Mouse (Mus musculus): ENCODE results near the gene Adat3. TPM values are rescaled to one million over a fixed set of nuclear protein-coding genes. Genes with fewer than 3 reads are reported as not detected.

The Adat3 gene
- total and polyA plus RNA-seq, 2 experiments, result 0.28 to 5.5 TPM

GRCm38 (mm10) chr10:80561116-80561944, 41.4 kb upstream of the Adat3 start, which contains the start of gene Rexo1:
Gene Rexo1 (minus strand): TSS chr10:80561560.
- Histone ChIP-seq H3K27ac (replicated peaks; ENCODE audit: insufficient read depth, low read depth, low read length) (peak within 1 kb of the TSS; percentile 91), H3K4me1 (ENCODE audit: control insufficient read depth, insufficient read depth, low read length) (peaks cover 28% of the 10 kb centered on the region), H3K4me3 (ENCODE audit: insufficient read depth, low read depth, low read length) (peak within 1 kb of the TSS; percentile 93), H3K9ac (ENCODE audit: low read depth, low read length) (peak within 1 kb of the TSS; percentile 94), H3K27me3 (ENCODE audit: control insufficient read depth, insufficient read depth, low read length) (no peaks in the 10 kb centered on the region), H3K36me3 (ENCODE audit: control insufficient read depth, insufficient read depth, low read length) (no peaks in the 10 kb centered on the region), H3K79me2 (ENCODE audit: control insufficient read depth, insufficient read depth, low read length) (peaks cover 44% of the 10 kb centered on the region)
- WGBS, result under 1% methylated on average over 72 of the region's 72 CpGs
- peak; percentile 86 for TF ChIP-seq CTCF (IDR thresholded peaks at IDR 0.05; ENCODE audit: low read depth, low read length)
- 0 out of 2 replicates have a peak, but pooled peaks have one; percentile 20 for TF ChIP-seq POLR2A (IDR thresholded peaks at IDR 0.05; ENCODE audit: extremely low read depth, insufficient read depth, low read length)
- DNase-seq (ENCODE audit: extremely low read depth, low read depth, low spot score), result peak; percentile 86

GRCm38 (mm10) chr10:80566375-80567092, 36.1 kb upstream of the Adat3 start:
- H3K4me1 ChIP-seq (ENCODE audit: control insufficient read depth, insufficient read depth, low read length), result peaks cover 2% of the 10 kb centered on the region
- H3K79me2 ChIP-seq (ENCODE audit: control insufficient read depth, insufficient read depth, low read length), result peaks cover 2% of the 10 kb centered on the region; the same call in 1 of the 2 replicates
- no peak overlapping the region for H3K27ac ChIP-seq (replicated peaks; ENCODE audit: insufficient read depth, low read depth, low read length)
- no peak overlapping the region for H3K4me3 ChIP-seq (ENCODE audit: insufficient read depth, low read depth, low read length)
- 35% methylated on average over 17 of the region's 17 CpGs for WGBS
- H3K36me3 ChIP-seq (ENCODE audit: control insufficient read depth, insufficient read depth, low read length), result no peaks in the 10 kb centered on the region
- DNase-seq (ENCODE audit: extremely low read depth, low read depth, low spot score), result peak; percentile 41
- peak; percentile 98 for TF ChIP-seq CTCF (IDR thresholded peaks at IDR 0.05; ENCODE audit: low read depth, low read length)
- TF ChIP-seq POLR2A (IDR thresholded peaks at IDR 0.05; ENCODE audit: extremely low read depth, insufficient read depth, low read length), result no peak
- H3K27me3 ChIP-seq (ENCODE audit: control insufficient read depth, insufficient read depth, low read length), result no peaks in the 10 kb centered on the region
- no peak overlapping the region for H3K9ac ChIP-seq (ENCODE audit: low read depth, low read length)

DNA sequence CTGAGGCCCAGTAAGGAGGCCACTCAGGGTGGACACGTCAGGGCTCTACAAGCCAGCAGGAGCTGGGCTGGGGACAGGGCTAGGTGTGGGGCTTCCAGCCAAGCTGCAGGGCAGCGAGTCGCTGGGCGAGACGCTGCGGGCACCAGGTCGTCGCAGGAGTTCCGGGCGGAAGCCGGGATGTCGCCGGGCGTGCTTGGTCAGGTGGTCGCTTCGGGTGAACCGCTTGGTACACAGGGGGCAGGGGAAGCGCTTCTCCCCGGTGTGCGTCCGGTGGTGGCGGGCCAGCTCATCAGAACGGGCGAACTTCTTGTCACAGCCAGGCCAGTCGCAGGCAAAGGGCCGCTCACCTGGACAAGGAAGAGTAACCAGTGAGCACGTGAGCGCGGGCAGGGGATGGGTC, 33.8 kb upstream of the Adat3 start:
- H3K27me3 ChIP-seq (ENCODE audit: control insufficient read depth, insufficient read depth, low read length), result no peaks in the 10 kb centered on the region
- WGBS, result 95% methylated on average over 29 of the region's 29 CpGs
- H3K9ac ChIP-seq (ENCODE audit: low read depth, low read length), result no peak overlapping the region
- DNase-seq (ENCODE audit: extremely low read depth, low read depth, low spot score), result no peak
- no peak overlapping the region for H3K27ac ChIP-seq (replicated peaks; ENCODE audit: insufficient read depth, low read depth, low read length)
- TF ChIP-seq POLR2A (IDR thresholded peaks at IDR 0.05; ENCODE audit: extremely low read depth, insufficient read depth, low read length) (no peak), CTCF (IDR thresholded peaks at IDR 0.05; ENCODE audit: low read depth, low read length) (no peak)
- no peaks in the 10 kb centered on the region; the same call in 1 of the 2 replicates for H3K4me1 ChIP-seq (ENCODE audit: control insufficient read depth, insufficient read depth, low read length)
- peaks cover 6% of the 10 kb centered on the region; the same call in 1 of the 2 replicates for H3K79me2 ChIP-seq (ENCODE audit: control insufficient read depth, insufficient read depth, low read length)
- H3K4me3 ChIP-seq (ENCODE audit: insufficient read depth, low read depth, low read length), result no peak overlapping the region
- no peaks in the 10 kb centered on the region for H3K36me3 ChIP-seq (ENCODE audit: control insufficient read depth, insufficient read depth, low read length)

DNA sequence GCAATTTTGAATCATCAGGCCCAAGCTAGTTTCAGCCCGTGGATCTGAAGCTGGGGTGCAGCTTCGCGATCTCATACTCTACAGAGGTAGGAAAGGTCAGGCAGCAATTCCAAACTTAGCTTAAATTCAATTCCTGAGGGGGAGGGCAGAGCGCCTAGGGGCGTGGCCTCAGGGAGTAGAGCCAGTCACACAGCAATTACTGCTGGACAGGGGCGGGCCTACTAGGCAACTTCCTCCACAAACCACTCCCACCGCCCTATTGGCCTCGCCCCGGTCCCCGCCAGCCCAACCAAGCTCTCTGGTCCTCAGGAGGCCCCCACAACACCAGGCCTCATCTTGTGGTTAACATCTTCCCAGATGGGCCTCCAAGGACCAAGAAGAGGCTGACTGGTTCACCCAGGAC, 33.0 kb upstream of the Adat3 start:
- Histone ChIP-seq H3K4me3 (ENCODE audit: insufficient read depth, low read depth, low read length) (peak overlapping the region; percentile 36), H3K4me1 (ENCODE audit: control insufficient read depth, insufficient read depth, low read length) (no peaks in the 10 kb centered on the region; the same call in 1 of the 2 replicates), H3K9ac (ENCODE audit: low read depth, low read length) (peak overlapping the region; percentile 55), H3K27me3 (ENCODE audit: control insufficient read depth, insufficient read depth, low read length) (no peaks in the 10 kb centered on the region), H3K79me2 (ENCODE audit: control insufficient read depth, insufficient read depth, low read length) (peaks cover 6% of the 10 kb centered on the region; the same call in 1 of the 2 replicates), H3K27ac (replicated peaks; ENCODE audit: insufficient read depth, low read depth, low read length) (peak overlapping the region; percentile 51), H3K36me3 (ENCODE audit: control insufficient read depth, insufficient read depth, low read length) (no peaks in the 10 kb centered on the region)
- 13% methylated on average over 10 of the region's 10 CpGs for WGBS
- TF ChIP-seq POLR2A (IDR thresholded peaks at IDR 0.05; ENCODE audit: extremely low read depth, insufficient read depth, low read length) (no peak), CTCF (IDR thresholded peaks at IDR 0.05; ENCODE audit: low read depth, low read length) (no peak)
- peak; percentile 85 for DNase-seq (ENCODE audit: extremely low read depth, low read depth, low spot score)

GRCm38 (mm10) chr10:80570419-80570818, 32.3 kb upstream of the Adat3 start:
- H3K27ac ChIP-seq (replicated peaks; ENCODE audit: insufficient read depth, low read depth, low read length), result peak overlapping the region; percentile 51; the same call in 1 of the 2 replicates
- no peak for TF ChIP-seq POLR2A (IDR thresholded peaks at IDR 0.05; ENCODE audit: extremely low read depth, insufficient read depth, low read length)
- no peak for TF ChIP-seq CTCF (IDR thresholded peaks at IDR 0.05; ENCODE audit: low read depth, low read length)
- H3K27me3 ChIP-seq (ENCODE audit: control insufficient read depth, insufficient read depth, low read length), result no peaks in the 10 kb centered on the region
- no peaks in the 10 kb centered on the region for H3K36me3 ChIP-seq (ENCODE audit: control insufficient read depth, insufficient read depth, low read length)
- no peak overlapping the region for H3K9ac ChIP-seq (ENCODE audit: low read depth, low read length)
- WGBS, result 80% methylated on average over 10 of the region's 10 CpGs
- no peak overlapping the region for H3K4me3 ChIP-seq (ENCODE audit: insufficient read depth, low read depth, low read length)
- peaks cover 9% of the 10 kb centered on the region; the same call in 1 of the 2 replicates for H3K79me2 ChIP-seq (ENCODE audit: control insufficient read depth, insufficient read depth, low read length)
- H3K4me1 ChIP-seq (ENCODE audit: control insufficient read depth, insufficient read depth, low read length), result no peaks in the 10 kb centered on the region; the same call in 1 of the 2 replicates
- no peak for DNase-seq (ENCODE audit: extremely low read depth, low read depth, low spot score)
